Mouse (Mus musculus) erythroblast, adult 5-6 weeks (primary cell): ENCODE measurements around the gene Tmem237. TPM values are rescaled to one million over a fixed set of nuclear protein-coding genes. Genes with fewer than 3 reads are reported as not detected.

Experiments
- ATAC-seq: replicated peaks from 2 replicates; pipeline ENCODE4 v1.8.0; 2016; ENCODE audit warnings: moderate number of reproducible peaks, mild to moderate bottlenecking, moderate TSS enrichment, inconsistent platforms; ENCODE audit not compliant: poor library complexity, low FRiP score, severe bottlenecking
- total RNA-seq, 2 experiments: library from RNA; stranded (forward) in 1 of 2; stranded (reverse) in 1 of 2; fragments of 150-400 nt in 1 of 2; fragments of 200-764, 138-1000 nt in 1 of 2; gene quantifications; 2 replicates each; pipeline versions ENCODE4 v1.2.3 to v1.2.4; 2015 to 2017; ENCODE audit warnings: low replicate concordance in 2 of 2

Tmem237 gene
- total RNA-seq, 2 experiments from 2014 or later, result 1.5 to 10.6 TPM

- no peak for ATAC-seq
Measured at GRCm38 (mm10) chr1:59110524-59110923, 9.7 kb downstream of the Tmem237 start.

GRCm38 (mm10) chr1:59102071-59102470 lies 18.1 kb downstream of the Tmem237 start:
- no peak for ATAC-seq

- no peak for ATAC-seq
Measured at GRCm38 (mm10) chr1:59101020-59101419, 19.2 kb downstream of the Tmem237 start.

GRCm38 (mm10) chr1:59094705-59095104 lies 25.5 kb downstream of the Tmem237 start, which contains the start of gene C2cd6:
C2cd6 (minus strand) TSS chr1:59094900.
- ATAC-seq, result no peak

GRCm38 (mm10) chr1:59070867-59071266 lies 49.3 kb downstream of the Tmem237 start:
- no peak for ATAC-seq

GRCm38 (mm10) chr1:59067976-59068375 lies 52.2 kb downstream of the Tmem237 start:
- no peak for ATAC-seq

- ATAC-seq, result no peak
Measured at GRCm38 (mm10) chr1:59063697-59064096, 56.5 kb downstream of the Tmem237 start.

- ATAC-seq, result no peak
Measured at GRCm38 (mm10) chr1:59056955-59057354, 63.3 kb downstream of the Tmem237 start.

GRCm38 (mm10) chr1:59051306-59051705 lies 68.9 kb downstream of the Tmem237 start:
- no peak for ATAC-seq

Other genes with a start within 250 kb of the Tmem237 start
- 1,139 and 1,320 TPM in 2 replicates for gene Trak2, start 147.0 kb downstream of the Tmem237 start, total RNA-seq (2015; ENCODE audit: low replicate concordance)
- gene Trak2, start 147.0 kb downstream of the Tmem237 start, total RNA-seq (2017; ENCODE audit: low replicate concordance), result 1,424 and 1,593 TPM in 2 replicates
- 256 and 272 TPM in 2 replicates for gene Stradb, start 146.9 kb downstream of the Tmem237 start, total RNA-seq (2015; ENCODE audit: low replicate concordance)
- gene Stradb, start 146.9 kb downstream of the Tmem237 start, total RNA-seq (2017; ENCODE audit: low replicate concordance), result 236 and 255 TPM in 2 replicates
- not detected in 2 replicates for gene C2cd6, start 25.5 kb downstream of the Tmem237 start, total RNA-seq (2015; ENCODE audit: low replicate concordance)
- not detected in 2 replicates for gene C2cd6, start 25.5 kb downstream of the Tmem237 start, total RNA-seq (2017; ENCODE audit: low replicate concordance)
- gene Mpp4, start 43.0 kb upstream of the Tmem237 start, total RNA-seq (2015; ENCODE audit: low replicate concordance), result 0.84 and 1.9 TPM in 2 replicates
- 0.56 and 0.85 TPM in 2 replicates for gene Mpp4, start 43.0 kb upstream of the Tmem237 start, total RNA-seq (2017; ENCODE audit: low replicate concordance)
- 3.1 and 12.3 TPM in 2 replicates for gene Als2, start 116.8 kb upstream of the Tmem237 start, total RNA-seq (2015; ENCODE audit: low replicate concordance)
- gene Als2, start 116.8 kb upstream of the Tmem237 start, total RNA-seq (2017; ENCODE audit: low replicate concordance), result 5.5 and 6.3 TPM in 2 replicates
- gene Cdk15, start 136.5 kb upstream of the Tmem237 start, total RNA-seq (2015; ENCODE audit: low replicate concordance), result not detected in 2 replicates
- not detected in 2 replicates for gene Cdk15, start 136.5 kb upstream of the Tmem237 start, total RNA-seq (2017; ENCODE audit: low replicate concordance)